Mouse (Mus musculus) embryonic facial prominence, embryonic 13.5 days (tissue): ENCODE results near the gene Khnyn. TPM values are rescaled to one million over a fixed set of nuclear protein-coding genes. Genes with fewer than 3 reads are reported as not detected.

ENCODE experiments used
- ATAC-seq: fragments of 200-750 bp; cut with Nextera tagmentation; 2 replicates; pipeline ENCODE4 v1.8.0; 2017; ENCODE audit warnings: low read depth; ENCODE audit not compliant: insufficient number of reproducible peaks, insufficient read depth, low FRiP score, low TSS enrichment
- H3K27ac ChIP-seq: fragments of 300-500 bp; sonication (generic); 2 replicates; pipeline ENCODE4 v1.5.1; 2015; ENCODE audit warnings: moderate library complexity, mild to moderate bottlenecking, inconsistent platforms
- H3K27me3 ChIP-seq: fragments of 300-500 bp; sonication (generic); 2 replicates; pipeline ENCODE4 v1.6.1; 2015; ENCODE audit warnings: mild to moderate bottlenecking, inconsistent platforms
- H3K36me3 ChIP-seq: fragments of 300-500 bp; sonication (generic); 2 replicates; pipeline ENCODE4 v1.6.1; 2015; ENCODE audit warnings: mild to moderate bottlenecking, inconsistent platforms
- H3K4me1 ChIP-seq: fragments of 300-500 bp; sonication (generic); 2 replicates; pipeline ENCODE4 v1.6.1; 2015; ENCODE audit warnings: inconsistent platforms
- H3K4me2 ChIP-seq: fragments of 300-500 bp; sonication (generic); 2 replicates; pipeline ENCODE4 v1.6.1; 2015; ENCODE audit warnings: moderate library complexity, mild to moderate bottlenecking, inconsistent platforms
- H3K4me3 ChIP-seq: fragments of 300-500 bp; sonication (generic); 2 replicates; pipeline ENCODE4 v1.5.1; 2015; ENCODE audit warnings: mild to moderate bottlenecking, inconsistent platforms
- H3K9ac ChIP-seq: fragments of 300-500 bp; sonication (generic); 2 replicates; pipeline ENCODE4 v1.6.1; 2015; ENCODE audit warnings: mild to moderate bottlenecking, inconsistent platforms
- H3K9me3 ChIP-seq: fragments of 300-500 bp; sonication (generic); 2 replicates; pipeline ENCODE4 v1.6.1; 2016; ENCODE audit warnings: inconsistent platforms
- WGBS: fragments of 180-500 bp; shearing (Covaris S2); methylation state at CpG from one replicate; pipeline ENCODE4 v1.1.7; 2015; ENCODE audit warnings: mixed read lengths; 5-methylcytosine and 5-hydroxymethylcytosine counted together
- polyA plus RNA-seq: library from polyadenylated mRNA; unstranded; fragments of >200 nt; fragmentation: Nextera tagmentation; extraction: Ambion mirVana; gene quantifications from 2 replicates; pipeline ENCODE4 v1.2.1, GENCODE M21; 2015

The Khnyn gene
- polyA plus RNA-seq, 1 experiment from 2014 or later: 21.0 TPM

DNA sequence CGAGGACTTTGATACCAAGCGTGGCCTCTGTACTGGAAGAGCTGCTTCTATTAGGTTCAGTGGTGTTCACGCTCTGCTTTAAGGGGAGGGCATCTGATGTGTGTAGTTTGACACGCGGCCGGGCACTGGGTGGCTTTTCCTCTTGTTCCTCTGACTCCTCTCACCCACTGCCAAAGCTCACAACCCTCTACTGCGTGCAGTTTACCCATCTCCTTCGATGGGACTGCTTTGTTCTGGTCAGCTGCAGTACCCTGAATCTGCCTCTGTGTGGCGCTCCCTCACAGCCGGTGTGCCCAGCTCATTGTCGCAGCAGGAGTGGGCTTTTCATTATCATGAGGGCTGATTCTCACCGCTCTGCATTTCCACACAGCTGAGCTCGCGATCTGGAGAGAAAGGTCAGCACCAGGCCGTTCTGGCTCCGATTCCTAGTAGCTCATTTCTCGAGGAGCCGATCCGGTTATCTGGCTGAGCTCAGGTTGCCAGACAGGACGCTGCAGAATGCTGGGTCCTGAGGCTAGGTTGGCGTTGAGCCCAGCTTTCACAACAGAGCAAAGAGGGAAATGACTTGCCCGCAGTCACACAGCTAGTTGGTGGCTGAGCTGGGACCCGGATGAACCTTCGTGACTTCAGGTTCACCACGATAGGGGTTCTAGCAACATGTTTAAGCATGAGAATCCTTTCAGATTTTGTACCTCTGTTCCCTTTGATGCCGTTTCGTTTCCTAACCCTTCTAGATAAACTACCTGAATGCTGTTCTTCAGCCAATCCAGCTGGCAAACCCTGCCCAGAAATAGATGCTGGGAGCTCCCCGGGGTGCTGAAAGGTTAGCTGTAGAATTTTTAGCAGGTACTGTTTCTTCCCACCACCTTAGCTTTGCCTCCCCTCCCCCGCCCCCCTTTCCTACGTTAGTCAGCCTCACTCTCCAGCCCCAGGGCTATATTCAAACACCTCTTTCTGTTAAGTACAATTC is 10.7 kb upstream of the Khnyn start:
- H3K27ac ChIP-seq: peak overlapping the region; percentile 55; the same call in 1 of the 2 replicates
- 13% methylated on average over 30 of the region's 30 CpGs for WGBS
- H3K9ac ChIP-seq: 0 out of 2 replicates have a peak overlapping the region, but pooled peaks have one; percentile 32
- H3K4me3 ChIP-seq: no peak overlapping the region
- ATAC-seq: no peak
- H3K36me3 ChIP-seq: peaks cover 45% of the 10 kb centered on the region
- H3K4me1 ChIP-seq: peaks cover 27% of the 10 kb centered on the region
- no peaks in the 10 kb centered on the region for H3K9me3 ChIP-seq
- no peaks in the 10 kb centered on the region for H3K27me3 ChIP-seq
- peak overlapping the region; percentile 45 for H3K4me2 ChIP-seq

DNA sequence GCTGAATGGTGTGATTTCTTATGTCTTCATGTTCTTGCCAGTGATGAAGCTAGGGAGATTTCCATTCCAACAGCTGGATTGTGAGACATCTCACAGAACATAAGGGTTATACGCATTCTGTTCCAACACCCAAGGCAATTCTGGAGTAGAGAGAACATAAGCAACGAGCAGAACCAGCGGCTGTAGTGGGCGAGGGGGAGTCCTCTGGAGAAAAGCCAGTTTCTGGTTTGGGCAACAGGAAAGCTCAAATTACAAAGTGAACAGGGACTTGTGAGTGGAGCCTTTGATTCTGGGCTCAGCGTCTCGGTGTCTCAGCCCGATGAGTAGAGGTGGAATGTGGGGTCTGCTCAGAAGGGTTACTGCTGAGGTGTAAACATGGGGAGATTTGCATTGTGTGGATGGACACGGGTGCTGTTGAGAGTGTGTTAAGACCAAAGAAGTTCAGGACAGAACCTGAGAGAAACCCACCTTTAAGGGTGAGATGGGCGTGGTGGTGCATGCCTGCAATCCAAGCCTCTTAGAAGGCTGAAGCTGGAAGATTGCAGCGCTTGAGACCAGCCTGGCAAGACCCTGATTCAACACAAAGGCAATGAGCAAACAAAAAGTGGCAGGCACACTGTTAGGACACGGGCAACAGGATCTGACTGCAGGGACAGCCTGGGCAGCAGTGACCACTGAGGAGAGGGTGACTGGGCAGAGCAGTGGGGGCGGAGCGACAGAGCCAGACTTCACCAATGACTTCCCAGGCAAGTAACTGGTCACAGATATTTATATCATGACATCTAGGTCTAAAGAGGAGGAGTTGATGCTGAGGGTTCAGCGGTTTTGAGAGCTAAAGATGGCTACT is 7.1 kb upstream of the Khnyn start:
- H3K27me3 ChIP-seq: no peaks in the 10 kb centered on the region
- peak overlapping the region; percentile 58 for H3K27ac ChIP-seq
- no peaks in the 10 kb centered on the region for H3K9me3 ChIP-seq
- peaks cover 8% of the 10 kb centered on the region for H3K36me3 ChIP-seq
- WGBS: 10% methylated on average over 14 of the region's 14 CpGs
- H3K9ac ChIP-seq: no peak overlapping the region
- H3K4me3 ChIP-seq: 0 out of 2 replicates have a peak overlapping the region, but pooled peaks have one; percentile 1
- H3K4me2 ChIP-seq: peak overlapping the region; percentile 33
- peaks cover 31% of the 10 kb centered on the region for H3K4me1 ChIP-seq
- no peak for ATAC-seq

DNA sequence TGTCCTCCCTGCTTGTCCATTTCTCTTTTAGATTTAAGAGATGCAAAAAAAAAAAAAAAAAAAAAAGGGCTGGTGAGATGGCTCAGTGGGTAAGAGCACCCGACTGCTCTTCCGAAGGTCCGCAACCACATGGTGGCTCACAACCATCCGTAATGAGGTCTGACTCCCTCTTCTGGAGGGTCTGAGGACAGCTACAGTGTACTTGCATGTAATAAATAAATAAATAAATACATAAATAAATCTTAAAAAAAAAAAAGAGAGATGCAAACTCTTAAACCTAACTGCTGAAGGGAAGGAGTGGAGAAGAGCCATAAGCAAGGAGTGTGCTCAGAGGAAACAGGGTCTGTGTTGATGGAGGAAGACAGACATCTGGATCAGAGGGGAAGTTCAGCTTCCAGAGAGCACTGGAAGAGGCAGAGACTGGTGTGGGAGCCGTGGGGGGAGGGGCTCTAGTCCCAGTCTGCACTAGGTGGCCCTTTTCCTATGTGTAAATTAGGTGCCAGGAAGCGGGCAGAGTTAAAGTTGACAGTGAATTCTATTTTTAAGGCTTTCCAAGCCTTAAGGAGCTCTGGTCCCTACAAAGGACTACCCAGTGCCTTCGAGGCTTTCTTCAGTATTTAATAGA is 6.3 kb upstream of the Khnyn start:
- no peaks in the 10 kb centered on the region for H3K9me3 ChIP-seq
- no peak overlapping the region for H3K4me2 ChIP-seq
- WGBS: 27% methylated on average over 7 of the region's 7 CpGs
- H3K27ac ChIP-seq: no peak overlapping the region
- H3K4me3 ChIP-seq: no peak overlapping the region
- no peaks in the 10 kb centered on the region for H3K27me3 ChIP-seq
- H3K36me3 ChIP-seq: 0 out of 2 replicates have a peak, but pooled peaks cover 1% of the 10 kb centered on the region
- ATAC-seq: no peak
- no peak overlapping the region for H3K9ac ChIP-seq
- peaks cover 23% of the 10 kb centered on the region for H3K4me1 ChIP-seq

GRCm38 (mm10) chr14:55879623-55880022 is 5.1 kb upstream of the Khnyn start:
- no peak for ATAC-seq
- Histone ChIP-seq H3K27ac (no peak overlapping the region), H3K9ac (no peak overlapping the region), H3K36me3 (no peaks in the 10 kb centered on the region), H3K9me3 (no peaks in the 10 kb centered on the region), H3K4me3 (no peak overlapping the region), H3K4me2 (no peak overlapping the region), H3K27me3 (no peaks in the 10 kb centered on the region), H3K4me1 (peaks cover 23% of the 10 kb centered on the region)
- WGBS: 14% methylated on average over 1 of the region's 1 CpGs

DNA sequence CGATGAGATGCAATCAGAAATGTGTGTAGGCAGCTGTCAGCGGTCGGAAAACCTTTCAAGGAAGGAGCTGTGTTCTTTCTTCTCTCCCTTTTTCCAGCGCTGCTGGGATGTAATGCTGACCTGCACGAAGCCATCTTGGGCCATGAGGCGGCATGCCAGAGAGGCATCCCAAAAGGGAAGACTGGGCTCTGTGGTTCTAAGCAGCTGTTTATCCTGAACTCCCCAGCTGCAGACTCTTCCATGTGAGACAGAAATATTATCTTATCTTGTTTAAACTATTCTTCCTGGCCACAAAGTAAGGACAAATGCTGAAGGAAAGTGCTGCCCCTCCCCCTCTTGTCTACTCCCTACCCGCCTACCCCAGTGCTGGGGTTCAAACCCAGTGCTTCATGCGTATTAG is 3.8 kb upstream of the Khnyn start:
- H3K4me2 ChIP-seq: no peak overlapping the region
- H3K9ac ChIP-seq: no peak overlapping the region
- H3K27me3 ChIP-seq: no peaks in the 10 kb centered on the region
- WGBS: 81% methylated on average over 8 of the region's 8 CpGs
- no peak overlapping the region for H3K27ac ChIP-seq
- ATAC-seq: no peak
- H3K36me3 ChIP-seq: no peaks in the 10 kb centered on the region
- H3K9me3 ChIP-seq: no peaks in the 10 kb centered on the region
- H3K4me3 ChIP-seq: no peak overlapping the region
- peaks cover 28% of the 10 kb centered on the region for H3K4me1 ChIP-seq

GRCm38 (mm10) chr14:55882171-55882641 is 2.5 kb upstream of the Khnyn start:
- H3K4me2 ChIP-seq: no peak overlapping the region
- WGBS: 57% methylated on average over 6 of the region's 6 CpGs
- no peak overlapping the region for H3K4me3 ChIP-seq
- no peaks in the 10 kb centered on the region for H3K9me3 ChIP-seq
- H3K4me1 ChIP-seq: peaks cover 41% of the 10 kb centered on the region
- no peaks in the 10 kb centered on the region for H3K27me3 ChIP-seq
- H3K36me3 ChIP-seq: peaks cover 10% of the 10 kb centered on the region
- H3K27ac ChIP-seq: no peak overlapping the region
- H3K9ac ChIP-seq: no peak overlapping the region
- ATAC-seq: no peak

DNA sequence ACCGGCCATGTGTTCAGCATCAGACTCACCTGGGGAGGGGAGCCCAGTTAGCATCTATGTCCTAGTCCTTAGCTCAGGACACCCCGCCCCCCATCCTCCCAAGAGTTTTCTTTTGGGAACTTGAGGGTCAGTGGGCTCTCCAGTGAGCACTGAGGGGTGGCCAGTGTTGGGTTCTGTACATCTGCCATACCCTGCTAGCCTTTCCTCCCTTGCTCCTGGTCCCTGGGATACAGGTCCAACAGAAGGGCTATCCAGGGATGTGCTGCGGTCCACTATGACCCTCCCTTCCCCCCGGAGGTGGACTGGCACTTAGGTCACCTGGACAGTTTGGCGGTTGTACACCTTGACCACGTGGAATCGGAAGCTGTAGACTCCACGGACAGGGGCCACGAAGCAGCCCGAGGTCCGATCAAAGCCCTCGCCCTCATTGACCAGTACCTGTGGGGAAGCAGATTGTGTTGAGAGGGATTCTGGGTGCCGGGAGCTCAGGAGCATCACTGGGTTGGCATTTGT is 1.5 kb upstream of the Khnyn start:
- H3K9ac ChIP-seq: no peak overlapping the region
- H3K4me1 ChIP-seq: peaks cover 39% of the 10 kb centered on the region
- peaks cover 20% of the 10 kb centered on the region for H3K36me3 ChIP-seq
- WGBS: 91% methylated on average over 13 of the region's 13 CpGs
- no peak for ATAC-seq
- no peak overlapping the region for H3K4me3 ChIP-seq
- H3K27me3 ChIP-seq: no peaks in the 10 kb centered on the region
- no peaks in the 10 kb centered on the region for H3K9me3 ChIP-seq
- no peak overlapping the region for H3K4me2 ChIP-seq
- no peak overlapping the region for H3K27ac ChIP-seq

DNA sequence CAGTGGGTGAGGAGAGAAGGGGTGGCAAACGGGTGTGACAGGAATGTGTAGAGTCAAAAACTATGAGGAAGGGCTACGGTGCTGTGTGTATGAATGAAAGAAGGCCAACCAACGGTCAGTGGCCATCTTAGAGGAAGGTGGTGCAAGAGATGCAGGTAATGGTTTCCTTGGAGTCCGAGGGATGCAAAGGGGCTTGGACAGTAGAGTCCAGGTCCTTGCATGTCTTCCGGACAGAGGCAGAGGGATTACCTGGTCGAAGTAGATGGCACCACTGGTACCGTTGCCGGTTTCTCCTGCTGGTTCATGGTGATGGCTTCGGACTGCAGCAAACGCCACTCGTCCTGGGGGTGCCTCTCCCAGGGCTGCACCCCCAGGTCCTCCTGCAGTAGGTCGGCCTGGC is 1.1 kb upstream of the Khnyn start:
- Histone ChIP-seq H3K36me3 (peaks cover 24% of the 10 kb centered on the region), H3K9ac (no peak overlapping the region), H3K9me3 (no peaks in the 10 kb centered on the region), H3K4me1 (peaks cover 39% of the 10 kb centered on the region), H3K27me3 (no peaks in the 10 kb centered on the region), H3K4me2 (no peak overlapping the region; the same call in 1 of the 2 replicates), H3K27ac (peak overlapping the region; percentile 95; the same call in 1 of the 2 replicates), H3K4me3 (no peak overlapping the region)
- ATAC-seq: no peak
- 91% methylated on average over 12 of the region's 12 CpGs for WGBS

GRCm38 (mm10) chr14:55884166-55884565 is 581 bp upstream of the Khnyn start, which contains the start of gene Cbln3:
TSS of gene Cbln3 (minus strand) at chr14:55884392.
- WGBS: 43% methylated on average over 4 of the region's 4 CpGs

GRCm38 (mm10) chr14:55885114-55885790 is 505 bp downstream of the Khnyn start:
- Histone ChIP-seq H3K9ac (peak overlapping the region; percentile 91), H3K27me3 (no peaks in the 10 kb centered on the region), H3K36me3 (peaks cover 40% of the 10 kb centered on the region), H3K27ac (peak overlapping the region; percentile 95), H3K4me1 (peaks cover 39% of the 10 kb centered on the region), H3K9me3 (no peaks in the 10 kb centered on the region), H3K4me2 (peak overlapping the region; percentile 88), H3K4me3 (peak overlapping the region; percentile 77)
- WGBS: under 1% methylated on average over 24 of the region's 30 CpGs
- peak; percentile 50; the same call in 1 of the 2 replicates for ATAC-seq

More at GRCm38 (mm10) chr14:55884166-55884565, 581 bp upstream of the Khnyn start, which contains the start of gene Cbln3:
- no peak for ATAC-seq
- Histone ChIP-seq H3K27me3 (no peaks in the 10 kb centered on the region), H3K36me3 (peaks cover 29% of the 10 kb centered on the region), H3K4me3 (peak within 1 kb of the TSS; percentile 77), H3K27ac (peak within 1 kb of the TSS; percentile 95), H3K4me1 (peaks cover 39% of the 10 kb centered on the region), H3K4me2 (peak within 1 kb of the TSS; percentile 88), H3K9ac (peak within 1 kb of the TSS; percentile 91), H3K9me3 (no peaks in the 10 kb centered on the region)
